Mouse (Mus musculus) adrenal gland, adult 2 months (tissue): ENCODE measurements around the gene Gucy2c. TPM values are rescaled to one million over a fixed set of nuclear protein-coding genes. Genes with fewer than 3 reads are reported as not detected.

Source experiments
- DNase-seq: peaks from one replicate; pipeline ENCODE4 v3.0.0; 2021
- polyA plus RNA-seq: library from polyadenylated mRNA; depleted of rRNA; stranded (reverse); fragments of >200 nt; gene quantifications from 2 replicates; pipeline ENCODE4 v1.2.3, GENCODE M21; 2012
- total RNA-seq, 2 experiments: library from RNA; stranded (reverse); gene quantifications; 2 replicates each; pipeline ENCODE4 v1.2.3; 2021

Gucy2c gene
- total and polyA plus RNA-seq, 3 experiments: not detected

GRCm38 (mm10) chr6:136741281-136741680 lies 40.3 kb downstream of the Gucy2c start:
- no peak for DNase-seq

GRCm38 (mm10) chr6:136735766-136736165 lies 45.8 kb downstream of the Gucy2c start:
- DNase-seq: no peak

DNA sequence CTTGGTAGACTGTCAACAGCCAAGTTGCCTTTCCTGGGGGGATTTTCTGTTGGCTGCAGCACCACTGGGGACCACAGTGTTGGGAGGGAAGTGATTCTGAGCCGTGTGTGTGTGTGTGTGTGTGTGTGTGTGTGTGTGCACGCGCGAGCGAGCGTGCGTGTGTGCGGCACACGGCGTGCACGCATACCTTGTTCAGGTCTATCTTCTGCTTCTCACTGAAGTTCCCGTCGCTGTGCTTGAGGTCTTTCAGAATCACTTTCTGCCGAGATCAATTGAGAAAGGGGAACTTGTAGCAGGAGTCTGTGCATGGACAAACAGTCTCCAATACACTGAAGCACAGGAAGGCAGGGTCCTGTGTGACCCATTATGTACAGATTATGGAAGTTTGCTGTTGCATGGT lies 53.4 kb downstream of the Gucy2c start:
- no peak for DNase-seq

DNA sequence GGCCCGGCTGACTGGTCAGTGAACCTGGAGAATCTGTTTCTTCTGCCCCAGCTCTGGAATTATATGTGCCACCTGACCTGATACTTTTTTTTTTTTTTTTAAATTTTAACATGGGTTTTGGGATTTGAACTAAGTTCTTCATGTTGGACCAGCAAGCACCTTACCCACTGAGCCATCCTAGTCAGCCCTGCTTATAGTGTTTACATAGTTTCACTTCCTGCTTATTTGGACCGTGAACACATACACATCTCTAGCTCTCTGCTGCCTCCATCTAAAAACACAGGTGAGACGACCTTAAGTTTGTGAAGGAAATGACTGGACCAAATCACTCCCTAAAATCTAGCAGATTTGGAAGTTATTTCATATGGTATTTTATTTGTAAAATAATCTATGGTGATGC lies 58.4 kb downstream of the Gucy2c start:
- no peak for DNase-seq

- DNase-seq: no peak
Observed at GRCm38 (mm10) chr6:136722565-136722964, 59.0 kb downstream of the Gucy2c start.

DNA sequence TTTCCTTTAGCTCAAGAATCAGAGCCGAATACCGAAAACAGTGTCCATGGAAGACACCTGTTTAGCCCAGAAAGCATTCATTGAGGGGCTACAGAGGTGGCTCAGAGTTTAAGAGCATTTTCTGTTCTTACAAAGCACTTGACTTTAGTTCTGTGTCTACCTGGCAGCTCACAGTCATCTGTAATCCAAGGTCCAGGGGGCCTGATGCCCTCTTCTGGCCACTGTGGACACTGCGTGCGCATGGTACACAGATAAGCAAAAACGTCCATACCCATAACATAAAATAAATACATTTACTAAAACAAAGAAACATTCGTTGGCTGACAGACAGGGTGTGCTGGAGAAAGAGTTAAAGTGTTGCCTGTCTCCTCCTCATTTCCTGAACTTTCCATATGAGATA lies 59.6 kb downstream of the Gucy2c start:
- peak; percentile 61 for DNase-seq

DNA sequence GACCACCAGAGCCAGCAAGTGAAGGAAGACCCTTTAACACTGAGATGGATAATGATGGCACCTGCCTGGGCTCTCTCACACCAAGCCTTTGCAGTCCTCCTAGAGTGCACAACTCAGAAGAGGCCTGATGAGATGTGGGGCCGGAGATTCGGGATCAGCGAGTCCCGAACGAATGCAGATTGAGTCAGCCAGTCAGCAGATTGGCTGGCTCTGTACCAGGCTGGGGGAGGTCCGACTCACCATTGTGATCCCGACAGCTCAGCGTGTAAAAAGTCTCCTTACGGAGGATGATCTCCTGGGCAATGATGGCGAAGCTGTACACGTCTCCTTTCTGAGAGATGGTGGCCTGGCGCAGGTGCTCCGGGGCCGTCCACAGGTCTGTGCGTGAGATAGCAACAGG lies 61.1 kb downstream of the Gucy2c start:
- no peak for DNase-seq

DNA sequence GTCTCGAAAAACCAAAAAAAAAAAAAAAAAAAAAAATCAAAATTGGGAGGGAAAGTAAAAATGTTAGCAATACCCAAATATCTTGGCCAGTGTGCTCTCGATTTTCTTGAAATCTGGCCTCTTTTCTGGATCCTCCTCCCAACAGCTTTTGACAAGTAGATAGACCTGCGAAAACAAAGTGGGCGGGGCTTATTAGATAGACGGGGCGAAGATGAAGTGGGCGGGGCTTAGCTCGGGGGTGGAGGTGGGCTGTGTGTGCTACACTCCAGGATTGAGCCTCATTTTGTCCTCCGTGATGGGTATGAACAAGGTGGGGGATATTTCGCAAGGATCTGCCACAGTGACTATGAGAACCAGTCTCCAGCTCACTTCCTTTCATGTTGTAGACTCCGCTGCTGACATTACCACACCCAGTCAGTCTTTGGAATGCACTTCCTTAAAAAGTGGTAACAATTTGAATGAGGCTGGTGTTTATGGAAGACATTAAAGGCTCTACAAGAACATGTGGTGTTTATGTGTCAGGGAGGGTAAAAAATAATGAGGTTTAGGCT lies 65.6 kb downstream of the Gucy2c start:
- no peak for DNase-seq

- no peak for DNase-seq
Observed at GRCm38 (mm10) chr6:136714097-136714496, 67.5 kb downstream of the Gucy2c start.

- DNase-seq: no peak
Observed at GRCm38 (mm10) chr6:136710408-136710807, 71.2 kb downstream of the Gucy2c start.

GRCm38 (mm10) chr6:136708597-136708996 lies 73.0 kb downstream of the Gucy2c start:
- DNase-seq: no peak

DNA sequence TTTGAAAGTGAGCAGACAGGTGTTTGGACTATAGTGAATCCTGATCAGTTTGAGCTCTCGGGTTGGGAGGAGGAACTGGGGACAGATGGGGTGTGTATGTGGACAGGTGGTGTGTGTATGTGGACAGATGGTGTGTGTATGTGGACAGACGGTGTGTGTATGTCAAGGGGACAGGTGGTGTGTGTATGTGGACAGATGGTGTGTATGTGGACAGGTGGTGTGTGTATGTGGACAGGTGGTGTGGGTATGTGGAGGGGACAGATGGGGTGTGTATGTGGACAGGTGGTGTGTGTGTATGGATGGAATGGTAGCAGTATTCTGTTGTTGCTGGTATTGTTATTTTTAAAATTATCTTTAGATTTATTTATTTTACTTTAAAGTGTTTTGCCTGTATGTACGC lies 79.7 kb downstream of the Gucy2c start:
- DNase-seq: no peak

- DNase-seq: no peak
Observed at GRCm38 (mm10) chr6:136701185-136701584, 80.4 kb downstream of the Gucy2c start.

GRCm38 (mm10) chr6:136691314-136691713 lies 90.3 kb downstream of the Gucy2c start:
- no peak for DNase-seq

- no peak for DNase-seq
Observed at GRCm38 (mm10) chr6:136690527-136690926, 91.0 kb downstream of the Gucy2c start.

- no peak for DNase-seq
Observed at GRCm38 (mm10) chr6:136689790-136690413, 91.7 kb downstream of the Gucy2c start.

GRCm38 (mm10) chr6:136685433-136685832 lies 96.1 kb downstream of the Gucy2c start:
- DNase-seq: no peak

DNA sequence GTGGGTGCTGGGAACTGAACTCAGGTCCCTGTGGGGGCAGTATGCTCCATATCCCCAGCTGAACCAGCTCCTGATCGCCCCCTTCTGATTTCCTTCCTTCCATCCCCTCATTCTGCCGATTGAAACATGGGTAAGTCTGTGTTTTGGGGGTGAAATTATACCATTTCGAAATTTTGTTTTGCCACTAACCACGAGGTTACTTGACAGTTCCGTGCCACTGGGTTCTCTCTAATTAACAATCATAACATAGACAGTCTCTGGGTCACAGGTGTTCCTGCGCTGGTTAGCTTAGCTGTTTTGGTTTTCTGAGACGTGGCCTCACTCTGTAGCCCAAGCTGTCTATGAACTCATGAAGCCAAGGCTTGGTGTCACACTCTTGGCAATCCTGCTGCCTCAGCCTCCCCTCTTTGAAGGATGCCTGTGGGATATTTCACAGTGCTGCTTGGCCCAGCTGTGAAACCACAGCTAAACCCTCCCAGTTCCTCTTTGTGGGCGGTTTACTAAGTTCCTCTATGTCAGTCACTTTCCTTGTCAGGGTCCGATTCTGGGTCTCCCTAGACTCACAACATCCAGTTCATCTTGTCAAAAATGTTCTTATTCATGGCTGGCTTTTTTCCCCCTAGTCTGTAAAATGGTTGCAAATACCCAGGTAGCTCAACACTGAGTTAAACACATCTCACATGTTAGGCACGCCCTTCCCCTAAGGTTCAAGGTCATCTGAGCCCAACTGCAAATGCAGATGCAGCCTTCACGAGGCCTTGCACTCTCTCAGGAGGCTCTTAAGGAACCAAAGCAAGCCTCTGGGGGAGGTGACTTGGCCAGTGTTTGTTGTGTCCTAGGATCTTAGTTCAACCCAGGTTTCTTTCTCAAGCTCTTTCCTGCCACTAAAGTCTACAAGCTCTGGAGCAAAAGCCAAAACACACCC lies 97.9 kb downstream of the Gucy2c start:
- DNase-seq: peak; percentile 32

GRCm38 (mm10) chr6:136679381-136679780 lies 102.2 kb downstream of the Gucy2c start:
- DNase-seq: peak; percentile 17

- DNase-seq: no peak
Observed at GRCm38 (mm10) chr6:136674935-136675334, 106.6 kb downstream of the Gucy2c start.

GRCm38 (mm10) chr6:136672467-136672866 lies 109.1 kb downstream of the Gucy2c start:
- peak; percentile 80 for DNase-seq

DNA sequence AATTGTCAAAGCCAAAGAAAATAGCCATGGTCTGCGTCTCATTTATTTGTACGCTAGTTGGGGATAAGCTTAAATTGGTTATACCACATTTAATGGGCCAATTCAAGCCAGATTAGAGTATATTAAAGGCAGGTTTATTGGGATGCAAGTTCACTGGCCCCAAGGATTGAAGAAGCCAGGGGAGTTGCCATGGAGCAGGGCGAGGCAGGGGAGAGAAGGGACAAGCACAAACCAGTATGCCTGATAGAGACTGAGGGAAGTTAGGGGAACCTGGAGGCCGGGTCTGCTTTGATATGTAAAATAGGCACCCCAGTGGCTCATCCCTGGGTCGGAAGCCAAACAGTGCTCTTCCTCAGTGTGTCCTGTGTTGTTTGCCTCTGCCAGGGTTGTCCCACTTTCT lies 112.3 kb downstream of the Gucy2c start:
- DNase-seq: no peak
